Mouse (Mus musculus) cerebellum, adult 2 months (tissue): ENCODE measurements around the gene Parp11.

Experiments
- CTCF ChIP-seq: fragments of 200-500 bp; IDR thresholded peaks from 2 replicates; pipeline ENCODE4 v1.5.1; 2011; ENCODE audit warnings: low read depth, mild to moderate bottlenecking, control low read depth, low read length, moderate library complexity, borderline replicate concordance; ENCODE audit not compliant: insufficient read depth
- POLR2A ChIP-seq: fragments of 200-500 bp; IDR thresholded peaks from 2 replicates; pipeline ENCODE4 v1.6.1; 2011; ENCODE audit warnings: low read length, control low read depth, borderline replicate concordance; ENCODE audit not compliant: insufficient read depth

DNA sequence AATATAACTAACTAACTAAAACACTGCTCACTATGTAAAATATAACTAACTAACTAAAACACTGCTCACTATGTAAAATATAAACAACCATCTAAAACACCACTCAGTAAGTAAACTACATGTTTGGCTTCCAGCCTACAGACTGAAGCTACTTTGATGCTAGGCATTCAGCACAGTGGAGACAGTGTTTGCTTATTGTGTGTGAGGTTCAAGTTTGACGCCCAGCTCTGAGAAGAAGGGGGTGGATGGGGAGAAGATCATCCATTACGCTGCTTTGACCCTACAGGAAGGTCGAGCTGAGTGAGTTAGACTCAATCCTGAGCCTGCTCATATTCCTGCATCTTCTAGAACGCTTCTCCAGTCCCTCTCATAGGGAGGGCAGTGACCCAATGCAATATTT is 4.1 kb upstream of the Parp11 start:
- TF ChIP-seq CTCF (no peak), POLR2A (no peak)
